Mouse (Mus musculus) cerebellum, adult 11 months (tissue): ENCODE results near the gene Ep400.

ENCODE experiments used
- DNase-seq: peaks from one replicate; pipeline ENCODE4 v3.0.0; 2022

Ep400 gene

DNA sequence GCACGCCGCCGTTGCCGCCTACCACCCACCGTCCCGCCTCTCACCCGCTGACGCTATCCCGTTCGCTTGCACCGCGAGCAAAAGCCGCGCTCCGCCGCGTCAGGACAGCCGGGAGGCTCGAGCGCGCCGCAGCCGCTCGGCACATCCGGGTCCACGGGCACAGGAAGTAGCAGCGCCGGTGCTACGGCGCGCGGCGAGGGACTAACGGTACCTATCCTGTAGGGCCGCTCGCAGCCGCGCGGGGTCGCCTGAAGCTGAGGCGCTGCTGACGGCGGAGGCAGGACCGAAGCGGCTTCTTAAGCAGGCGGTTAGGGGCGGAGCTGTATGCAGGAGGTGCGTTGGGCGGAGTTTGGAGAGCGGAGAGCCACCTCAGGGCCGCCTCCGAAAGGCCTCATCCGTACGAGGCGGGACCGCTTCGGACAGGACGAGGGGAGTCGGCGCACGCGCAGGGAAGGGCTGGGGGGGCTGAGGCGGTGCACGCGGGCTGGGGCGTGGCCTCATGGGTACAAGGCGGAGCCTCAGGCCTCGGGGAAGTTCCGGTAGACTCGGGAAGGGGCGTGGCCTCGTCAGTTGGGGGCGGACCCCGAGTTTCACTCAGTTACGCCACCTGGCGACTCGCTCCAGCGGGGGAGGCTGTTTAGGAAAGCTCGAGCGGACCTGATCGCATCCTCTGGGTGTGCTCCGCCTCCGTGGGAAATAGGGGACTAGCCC is at the start of gene Ep400:
Gene Ep400, minus strand, starts transcription at position 270 of the 711 bp plus-strand sequence.
- peak; percentile 100 for DNase-seq

DNA sequence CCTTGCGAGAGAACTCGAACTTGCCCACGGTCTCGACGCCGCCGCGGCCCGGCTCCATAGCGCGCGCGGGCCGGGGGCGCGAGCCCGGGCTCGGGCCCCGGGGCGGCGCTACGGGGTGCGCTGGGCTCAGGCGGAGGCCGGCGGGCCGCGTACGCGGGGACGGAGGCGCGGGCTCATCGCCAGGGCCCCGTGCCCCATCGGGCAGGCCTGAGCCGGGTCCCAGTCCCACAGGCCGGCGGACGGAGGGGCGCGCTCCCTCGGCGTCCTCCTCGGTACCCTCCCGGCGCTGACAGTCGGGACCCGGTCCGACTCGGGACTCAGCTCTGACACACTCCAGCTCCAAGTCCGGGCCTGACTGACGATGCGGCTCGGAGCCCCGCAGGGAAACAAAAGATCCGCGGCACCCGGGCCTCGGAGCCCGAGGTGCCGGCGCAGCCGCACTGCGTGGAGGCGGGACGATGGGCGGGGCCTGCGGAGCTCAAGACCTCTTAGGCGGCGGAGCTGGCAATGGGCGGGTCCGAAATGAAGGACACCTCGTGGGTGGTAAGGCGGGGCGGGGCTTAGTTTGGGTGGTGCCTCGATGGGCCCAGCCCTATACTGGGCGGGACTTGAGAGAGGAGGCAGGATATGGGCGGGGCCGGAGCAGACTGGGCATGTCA is 39.3 kb upstream of the Ep400 start, which contains the start of gene Ulk1:
Gene Ulk1, minus strand, starts transcription at position 431 of the 659 bp plus-strand sequence.
- DNase-seq = peak; percentile 100

DNA sequence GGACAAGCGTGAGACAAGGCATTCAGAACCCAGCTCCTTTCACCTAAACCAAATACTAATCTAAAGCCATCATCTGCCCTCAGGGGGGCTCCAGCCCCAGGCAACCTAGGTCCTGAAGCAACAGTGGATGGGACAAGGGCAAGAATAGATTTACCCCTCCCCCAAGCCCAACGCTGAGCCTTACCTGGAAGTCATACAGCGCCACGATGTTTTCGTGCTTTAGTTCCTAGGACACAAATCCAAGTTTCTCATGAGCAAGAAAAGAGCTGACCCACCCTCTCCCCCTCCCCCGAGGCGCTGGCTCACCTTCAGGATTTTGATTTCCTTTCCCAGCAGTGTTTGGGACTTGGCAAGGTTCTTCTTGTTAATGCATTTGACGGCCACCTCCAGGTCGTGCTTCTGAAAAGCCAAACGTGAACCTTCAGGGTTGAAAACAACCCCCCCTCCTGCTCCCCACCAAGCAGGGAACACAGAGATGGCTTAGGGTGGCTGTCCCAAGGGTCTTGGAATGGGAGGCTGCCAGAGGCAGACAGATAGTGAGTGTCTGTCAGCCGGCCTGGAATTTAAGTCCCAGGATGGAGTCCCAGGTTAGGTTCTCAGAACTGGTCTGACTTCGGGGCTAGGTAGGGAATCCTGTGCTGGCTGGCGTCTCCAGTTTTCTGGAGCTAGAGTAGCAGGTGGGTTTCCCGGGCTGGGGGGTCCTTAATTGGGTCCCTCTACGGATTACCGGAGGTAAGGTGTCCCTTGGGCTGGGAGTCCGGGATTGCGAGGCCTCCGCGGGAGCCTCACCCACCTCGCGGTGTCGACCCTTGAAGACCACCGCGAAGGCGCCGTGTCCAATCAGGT is 38.5 kb upstream of the Ep400 start:
- peak; percentile 61 for DNase-seq

DNA sequence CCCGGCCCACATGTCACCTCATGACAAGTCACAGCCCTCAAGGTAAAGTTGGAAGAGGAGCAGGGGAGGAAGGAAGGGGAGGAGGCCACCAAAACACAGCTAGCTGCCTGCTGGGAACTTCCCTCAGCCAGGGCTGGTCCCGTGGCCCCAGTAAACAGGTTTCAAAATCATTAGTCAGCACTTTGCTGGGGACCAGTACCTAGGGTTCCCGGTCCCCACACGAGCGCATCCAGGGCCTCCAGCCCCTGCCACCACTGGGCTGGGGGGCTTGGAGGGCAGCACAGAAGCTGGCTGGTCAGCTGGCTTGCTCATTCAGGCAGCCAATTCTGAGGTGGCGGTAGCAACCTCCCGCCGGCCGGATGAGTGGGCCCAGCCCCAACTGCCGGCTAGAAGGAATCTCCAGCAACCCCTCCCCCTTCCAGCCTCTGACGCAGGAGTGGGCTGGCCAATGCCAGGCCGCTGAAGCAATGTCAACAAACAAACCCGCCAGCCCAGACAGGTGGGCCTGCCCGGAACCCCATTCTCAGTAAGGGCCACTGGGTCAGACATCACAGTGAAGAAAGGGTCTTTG is 37.6 kb upstream of the Ep400 start:
- peak; percentile 82 for DNase-seq

DNA sequence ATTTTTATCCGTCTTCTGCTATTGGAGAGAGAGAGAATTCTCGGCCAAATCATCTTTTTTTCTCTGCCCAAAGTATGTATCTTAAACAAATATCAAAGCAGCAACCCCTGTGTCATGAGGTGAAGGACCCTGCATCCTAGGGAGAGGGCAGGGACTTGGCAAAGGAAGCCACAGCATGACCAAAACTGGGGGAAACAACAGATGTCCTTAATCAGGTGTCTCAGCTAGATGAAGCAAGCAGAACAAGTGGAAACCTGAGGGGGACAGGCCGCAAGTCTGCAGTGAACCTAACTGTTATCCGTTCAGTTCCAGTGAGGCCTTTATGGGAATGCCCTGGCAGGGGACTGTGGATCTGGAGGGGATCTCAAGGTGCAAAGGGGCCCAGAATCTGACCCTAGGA is 36.9 kb upstream of the Ep400 start:
- DNase-seq = no peak

DNA sequence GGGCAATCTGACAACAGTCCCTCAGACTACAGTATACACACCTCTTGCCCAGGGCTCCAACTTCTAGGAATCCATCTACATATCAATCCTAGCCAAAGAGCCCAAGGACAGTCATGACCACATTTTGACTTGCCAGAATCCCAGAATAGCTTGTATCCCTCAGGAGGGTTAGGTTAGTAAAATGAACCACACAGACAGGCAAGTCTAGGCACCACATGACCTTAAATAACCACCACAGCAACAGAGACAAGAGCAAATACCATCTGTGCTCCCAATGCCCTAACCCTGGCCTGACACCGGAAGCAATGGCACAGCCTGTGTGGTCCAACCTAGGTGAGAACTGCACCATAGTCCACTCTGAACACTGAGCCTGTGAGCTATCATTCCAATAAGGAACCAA is 36.2 kb upstream of the Ep400 start:
- peak; percentile 11 for DNase-seq

DNA sequence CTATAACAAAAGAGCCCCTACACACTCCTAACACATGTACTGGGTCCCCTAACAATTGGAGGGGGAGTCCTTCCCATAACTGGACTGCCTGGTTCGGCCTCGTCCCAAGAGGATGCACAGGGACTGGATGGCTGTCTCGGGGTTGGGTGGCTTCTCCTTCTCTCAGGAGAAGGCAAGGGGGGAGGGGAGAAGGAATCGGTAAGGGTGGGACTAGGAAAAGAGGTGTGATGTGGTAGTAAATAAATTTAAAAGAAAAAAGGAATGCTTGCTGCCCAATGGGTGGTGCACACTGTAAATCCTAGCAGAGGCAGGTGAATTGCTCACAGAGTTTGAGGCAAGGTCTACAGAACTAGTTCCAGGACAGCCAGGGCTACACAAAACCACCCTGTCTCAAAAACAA is 35.6 kb upstream of the Ep400 start:
- DNase-seq = peak; percentile 16

DNA sequence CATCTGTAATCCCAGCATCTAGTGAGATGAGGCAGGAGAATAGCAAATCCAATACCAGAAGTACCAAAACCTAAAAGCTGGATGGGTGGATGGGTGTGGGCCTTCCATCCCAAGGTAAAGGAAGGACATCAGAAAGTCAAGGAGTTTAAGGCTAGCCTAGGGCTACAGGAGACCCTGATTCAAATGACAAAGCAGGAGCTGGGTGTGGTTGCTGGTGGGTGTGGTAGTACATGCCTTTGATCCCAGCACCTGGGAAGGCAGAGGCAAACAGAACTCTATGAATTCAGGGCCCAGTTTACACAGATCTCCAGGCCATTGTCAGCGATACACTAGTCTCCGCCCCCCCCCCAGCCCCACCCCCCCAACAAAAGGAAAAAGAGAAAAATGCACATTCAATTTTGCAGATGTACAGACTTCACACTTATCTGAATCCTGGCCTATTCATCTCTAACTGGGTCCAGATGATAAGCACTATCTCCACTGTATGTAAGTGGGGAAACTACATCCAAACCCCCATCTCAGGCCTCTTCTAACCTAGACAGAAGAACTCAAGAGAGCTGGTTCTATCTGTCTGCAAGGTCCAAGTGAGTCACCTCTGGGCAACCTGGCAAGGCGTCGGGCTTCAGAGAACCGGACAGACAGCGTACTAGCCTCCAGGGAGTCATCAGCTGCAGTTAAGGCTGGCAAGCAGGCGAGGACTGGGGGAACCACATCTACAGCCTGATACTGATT is 33.7 kb upstream of the Ep400 start:
- DNase-seq = peak; percentile 7

DNA sequence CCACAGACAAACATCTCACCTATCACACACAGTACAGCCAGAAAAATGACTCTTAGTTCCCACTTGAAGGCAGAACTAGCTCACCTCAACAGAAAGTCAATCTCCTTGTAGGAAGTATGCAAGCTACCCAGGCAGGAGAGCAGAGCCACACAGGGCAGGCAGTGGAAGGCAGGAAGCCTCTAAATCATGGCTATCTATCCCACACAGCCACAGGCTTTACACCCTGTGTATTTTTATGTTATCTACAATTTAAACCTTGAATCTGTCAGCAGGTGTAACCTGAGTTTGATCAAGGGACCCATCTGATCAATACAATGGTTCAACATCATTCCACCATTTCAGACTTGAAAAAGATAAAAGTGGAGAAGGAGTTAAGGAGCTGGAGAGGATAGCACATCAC is 32.3 kb upstream of the Ep400 start:
- DNase-seq = no peak

DNA sequence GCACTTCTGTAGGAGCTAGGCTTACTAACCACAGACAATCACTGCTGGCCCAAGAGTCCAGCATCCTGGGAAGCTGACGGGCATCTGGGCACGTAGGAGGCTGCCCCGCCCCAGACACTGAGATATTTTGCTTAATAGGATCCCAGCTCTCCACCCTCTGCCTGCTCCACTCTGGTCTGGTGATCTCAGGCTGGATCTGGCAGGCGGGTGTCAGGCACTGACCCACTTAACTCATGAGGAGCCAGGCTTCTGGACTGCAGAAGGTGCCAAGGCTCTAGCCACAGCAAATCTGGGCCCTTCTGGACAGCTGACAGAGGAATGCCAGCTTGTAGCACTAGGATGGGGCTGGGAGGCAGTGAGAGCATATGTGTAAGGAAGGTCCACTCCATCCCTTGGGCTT is 31.7 kb upstream of the Ep400 start:
- DNase-seq = peak; percentile 87

DNA sequence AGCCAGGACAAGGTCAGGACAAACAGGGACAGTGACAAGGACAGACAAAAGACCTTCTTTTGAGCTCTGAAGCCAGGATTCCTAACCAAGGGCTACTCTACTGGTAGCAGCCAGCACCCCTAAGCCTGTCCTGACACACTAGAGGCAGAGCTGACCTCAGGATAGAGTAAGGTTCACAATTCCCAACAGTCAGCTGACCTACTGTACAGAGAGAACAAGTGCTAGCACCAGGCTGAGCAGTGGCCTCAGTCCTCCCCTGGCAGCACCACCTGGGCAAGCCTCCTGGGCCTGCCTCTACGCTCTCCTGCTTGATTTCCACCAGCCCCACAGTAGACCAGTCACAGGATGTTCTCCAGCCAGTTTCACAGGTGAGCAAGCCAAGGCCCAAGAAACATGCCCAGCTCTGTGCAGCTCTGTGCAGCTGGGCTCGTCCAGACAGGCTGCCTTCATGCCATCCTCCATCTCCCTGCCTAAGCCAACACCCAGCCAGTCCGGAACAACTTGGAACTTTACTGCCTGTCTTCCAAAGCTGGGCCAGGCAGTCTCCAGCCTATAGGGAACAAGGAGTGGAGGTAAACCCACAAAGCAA is 30.6 kb upstream of the Ep400 start:
- peak; percentile 29 for DNase-seq

DNA sequence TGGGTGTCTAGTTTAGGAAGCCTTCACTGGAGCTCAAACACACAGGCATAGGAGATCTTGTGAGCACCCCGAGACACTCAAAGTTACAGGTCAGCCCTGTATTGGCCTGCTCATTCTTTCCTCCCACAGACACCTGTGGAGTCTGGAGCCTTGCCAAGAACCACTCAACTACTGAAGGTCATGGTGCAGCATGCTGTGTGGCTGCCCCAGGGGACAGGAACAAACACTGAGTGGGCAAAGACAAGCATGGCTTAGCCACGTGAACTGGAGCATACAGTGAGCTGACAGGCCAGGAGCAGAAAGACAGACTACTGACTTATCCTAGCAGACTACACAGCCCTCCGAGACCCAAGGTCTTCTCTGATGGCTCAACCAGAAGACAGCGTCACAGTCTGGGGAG is 27.2 kb upstream of the Ep400 start:
- DNase-seq = peak; percentile 50

DNA sequence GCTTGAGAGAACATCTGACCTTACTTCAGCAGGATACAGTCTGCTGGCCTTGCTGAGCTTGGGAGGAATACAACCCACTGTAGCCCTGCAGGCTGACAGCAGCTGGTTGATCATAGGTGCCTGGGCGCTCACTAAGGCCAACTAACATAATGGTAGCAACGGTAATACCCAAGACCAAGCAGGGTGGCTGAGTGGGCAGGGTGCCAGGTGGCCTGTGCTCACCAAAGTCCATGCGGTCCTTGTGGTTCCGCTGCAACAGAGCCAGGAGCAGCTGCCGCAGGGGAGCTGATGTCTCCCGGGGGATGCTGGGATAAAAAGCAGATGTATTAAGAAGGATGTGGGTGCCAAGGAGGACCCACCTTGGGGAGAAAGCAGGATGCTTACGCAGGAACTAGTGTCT is 23.8 kb upstream of the Ep400 start:
- DNase-seq = no peak

DNA sequence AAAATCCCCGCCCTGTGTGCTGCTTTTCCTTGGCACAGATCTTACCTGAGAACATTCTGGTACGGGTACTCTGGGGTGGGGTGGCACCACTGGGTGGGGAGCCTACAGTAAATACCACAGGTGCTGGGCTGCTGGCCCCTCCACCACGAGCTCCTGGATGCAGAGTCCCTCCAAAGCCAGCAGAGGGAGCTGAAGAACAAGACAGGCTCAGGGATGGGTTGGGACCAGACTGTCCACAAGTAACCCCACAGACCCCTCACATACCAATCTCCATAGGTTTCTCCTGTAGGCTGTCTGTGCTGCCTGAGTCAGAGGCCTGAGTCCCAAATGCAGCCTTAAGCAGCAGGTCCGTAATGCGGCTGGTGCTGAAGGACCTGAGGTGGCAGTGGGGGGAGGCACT is 18.2 kb upstream of the Ep400 start:
- DNase-seq = no peak

DNA sequence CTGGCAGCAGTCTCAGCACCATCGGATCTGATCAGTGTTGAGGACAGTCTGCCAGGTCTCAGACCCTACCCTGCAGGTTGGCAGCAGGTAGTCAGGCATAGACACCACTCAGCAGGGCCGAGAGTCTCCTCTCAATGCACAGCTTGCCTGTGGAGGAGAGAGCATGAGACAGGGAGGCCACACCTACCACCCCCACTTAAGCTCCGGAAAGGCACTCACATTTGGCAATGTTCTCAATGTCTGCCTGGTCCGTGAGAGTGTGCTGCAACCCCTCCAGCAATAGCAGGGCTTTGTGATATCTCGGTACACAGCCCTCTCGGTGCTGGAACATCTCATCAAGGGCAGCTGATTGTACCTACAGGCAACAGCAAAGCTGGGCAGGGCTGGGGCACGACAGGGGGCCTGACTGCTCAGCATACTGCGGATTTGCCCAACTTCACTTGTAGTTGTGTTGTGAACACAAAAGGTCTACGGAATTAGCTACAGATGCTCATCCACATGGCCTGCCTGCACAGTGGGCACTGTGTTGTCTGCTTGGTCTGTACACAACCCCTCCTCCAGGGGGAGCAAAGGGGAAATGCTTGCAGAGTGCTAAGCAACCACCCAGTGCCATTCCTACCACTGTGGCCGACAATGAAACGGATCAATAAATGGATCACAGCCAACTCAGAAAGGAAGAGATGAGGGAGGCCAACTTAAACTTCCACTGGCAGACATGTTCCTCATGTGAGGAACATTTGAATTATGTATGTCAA is 15.7 kb upstream of the Ep400 start:
- peak; percentile 41 for DNase-seq

DNA sequence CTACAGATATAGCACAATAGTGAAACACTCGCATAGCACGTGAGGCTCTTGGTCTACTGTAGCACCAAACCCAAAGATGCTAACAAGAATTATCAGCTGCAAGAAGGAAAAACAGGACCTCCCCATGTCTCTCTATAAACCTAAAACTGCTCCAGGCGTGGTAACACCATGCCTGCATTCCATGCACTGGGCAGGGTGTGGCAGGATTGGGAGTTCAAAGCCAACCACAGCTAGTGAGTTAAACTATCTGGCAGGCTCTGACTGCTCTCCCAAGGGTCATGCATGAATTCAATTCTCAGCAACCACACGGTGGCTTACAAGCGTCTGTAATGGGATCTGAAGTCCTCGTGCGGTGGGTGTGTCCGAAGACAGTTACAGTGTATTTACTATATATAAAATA is 12.6 kb upstream of the Ep400 start:
- no peak for DNase-seq

DNA sequence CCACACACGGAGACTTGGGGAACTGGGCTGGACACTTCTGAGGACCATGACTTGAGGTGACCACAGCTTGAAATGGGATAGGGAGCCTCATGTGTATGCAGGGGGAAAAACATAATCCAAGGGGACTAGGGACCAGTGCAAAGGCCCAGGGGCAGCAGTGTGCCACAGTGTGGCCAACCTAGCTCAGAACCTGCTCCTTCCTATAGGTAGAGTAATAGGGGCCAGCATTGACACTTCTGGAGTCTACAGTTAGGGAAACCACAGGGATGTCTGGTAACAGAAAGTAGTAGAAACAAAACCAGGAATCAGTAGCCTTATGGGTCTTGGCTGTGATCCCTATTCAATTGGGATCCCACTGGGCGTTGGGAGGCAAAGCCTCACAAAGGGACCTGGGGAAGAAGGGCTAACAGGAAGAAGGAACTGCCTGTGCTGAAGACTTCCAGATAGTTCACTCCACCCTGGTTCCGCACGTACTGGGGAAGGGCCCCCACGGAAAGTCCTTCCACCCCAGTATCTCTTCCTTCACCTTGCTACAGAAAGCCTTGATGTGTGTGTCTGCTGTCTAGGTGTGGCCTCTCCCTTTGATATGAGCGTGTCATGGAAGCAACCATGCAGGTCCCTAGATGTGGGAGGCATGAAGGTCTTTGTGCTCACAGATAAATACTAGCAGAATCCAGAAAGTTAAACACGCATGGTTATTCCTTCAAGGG is 11.2 kb upstream of the Ep400 start:
- DNase-seq = no peak

DNA sequence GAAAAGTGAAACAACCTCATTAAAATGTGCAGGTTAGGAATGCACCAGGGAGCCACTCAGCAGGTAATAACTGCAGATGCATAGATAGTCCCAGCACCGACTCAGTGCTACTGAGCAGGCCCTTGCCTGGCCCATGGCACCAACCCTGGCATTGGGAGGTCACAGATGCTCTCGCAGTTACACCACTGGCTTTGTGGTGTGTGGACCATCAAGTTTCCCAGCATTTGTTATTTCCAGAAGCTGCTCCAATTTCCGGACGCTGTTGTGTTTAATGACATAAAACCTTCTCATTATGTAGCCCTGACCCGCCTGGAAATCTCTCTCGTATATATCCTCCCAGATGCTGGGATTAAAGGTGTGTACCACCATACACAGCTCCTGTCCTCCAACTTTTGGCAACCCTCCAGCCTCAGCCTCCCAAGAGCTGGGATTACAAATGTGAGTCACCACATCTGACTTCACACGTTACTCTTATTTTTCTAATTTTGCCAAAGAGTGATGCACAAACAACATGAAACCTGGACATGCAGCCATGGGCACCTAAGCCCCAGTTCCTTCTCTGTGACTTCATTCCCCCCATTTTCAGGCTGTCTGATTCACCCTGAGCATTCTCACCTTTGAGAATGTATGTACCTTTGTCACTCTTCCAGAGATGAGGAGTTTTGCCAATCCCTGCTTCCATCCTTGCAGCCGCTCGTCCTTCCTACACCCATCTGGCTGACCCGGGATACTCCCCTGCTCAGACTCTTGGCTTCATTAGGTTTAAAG is 10.4 kb upstream of the Ep400 start:
- DNase-seq = peak; percentile 43

DNA sequence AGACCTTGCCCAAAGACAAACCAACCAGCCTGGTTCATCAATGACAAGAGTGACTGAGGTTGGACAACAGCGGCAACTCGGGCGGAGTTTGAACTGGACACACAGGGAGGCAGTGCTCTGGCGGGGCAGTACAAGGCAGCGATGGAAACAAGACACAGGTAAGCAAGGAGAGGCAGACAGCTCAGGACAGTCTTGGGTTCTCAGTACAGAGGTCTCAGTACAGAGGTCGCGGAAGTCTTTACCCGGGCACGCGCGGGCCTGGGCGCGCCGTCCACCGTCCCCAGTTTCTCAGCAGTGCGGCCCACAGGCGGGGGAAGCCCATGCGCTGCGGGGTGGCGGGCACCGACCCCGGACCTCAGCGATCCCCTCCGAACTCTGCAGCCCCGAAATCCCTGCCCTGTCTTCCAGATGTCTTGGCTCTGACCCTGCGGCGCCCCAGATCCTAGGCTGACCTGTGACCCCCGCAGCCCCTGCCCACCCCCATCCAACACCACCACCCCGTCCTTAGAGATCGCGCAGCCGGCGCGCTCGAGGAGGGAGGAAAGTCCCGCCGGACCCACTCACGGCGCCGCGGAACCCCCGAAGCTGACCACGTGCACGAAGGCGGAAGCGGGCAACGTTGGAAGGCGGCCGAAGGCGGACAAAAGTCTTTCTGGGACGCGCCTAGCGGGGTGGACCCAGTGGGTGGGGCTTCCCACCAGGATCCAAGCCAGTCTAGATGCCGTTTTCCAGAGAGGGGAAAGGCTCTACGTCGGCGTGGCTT is 9.7 kb upstream of the Ep400 start, which contains the start of gene Pus1:
Gene Pus1, minus strand, starts transcription at position 662 of the 763 bp plus-strand sequence.
- DNase-seq = peak; percentile 88
